Mouse (Mus musculus) neural tube, embryonic 11.5 days (tissue): Measurements from ENCODE around the gene Gm49337. TPM values are rescaled to one million over a fixed set of nuclear protein-coding genes. Genes with fewer than 3 reads are reported as not detected.

Experiments
- ATAC-seq: fragments of 200-750 bp; cut with Nextera tagmentation; 2 replicates; pipeline ENCODE4 v1.8.0; 2017; ENCODE audit warnings: moderate number of reproducible peaks, mild to moderate bottlenecking, moderate TSS enrichment, moderate library complexity; ENCODE audit not compliant: insufficient read depth, low FRiP score, low TSS enrichment
- DNase-seq: peaks from one replicate; pipeline ENCODE4 v3.0.0-alpha.2; 2015; ENCODE audit warnings: low spot score
- H3K27ac ChIP-seq: fragments of 300-500 bp; sonication (generic); 2 replicates; pipeline ENCODE4 v1.5.1; 2014; ENCODE audit warnings: low read depth, mild to moderate bottlenecking, low read length
- H3K27me3 ChIP-seq: fragments of 300-500 bp; sonication (generic); 2 replicates; pipeline ENCODE4 v1.6.1; 2014; ENCODE audit warnings: mild to moderate bottlenecking, low read length, mixed read lengths; ENCODE audit not compliant: control insufficient read depth, insufficient read depth
- H3K36me3 ChIP-seq: fragments of 300-500 bp; sonication (generic); 2 replicates; pipeline ENCODE4 v1.6.1; 2014; ENCODE audit warnings: mild to moderate bottlenecking, low read length, moderate library complexity, mixed read lengths; ENCODE audit not compliant: control insufficient read depth, insufficient read depth
- H3K4me1 ChIP-seq: fragments of 300-500 bp; sonication (generic); 2 replicates; pipeline ENCODE4 v1.6.1; 2014; ENCODE audit warnings: low read length, mixed read lengths; ENCODE audit not compliant: control insufficient read depth, insufficient read depth
- H3K4me2 ChIP-seq: fragments of 300-500 bp; sonication (generic); 2 replicates; pipeline ENCODE4 v1.6.1; 2014; ENCODE audit warnings: low read depth, mild to moderate bottlenecking, moderate library complexity
- H3K4me3 ChIP-seq: fragments of 300-500 bp; sonication (generic); 2 replicates; pipeline ENCODE4 v1.5.1; 2014; ENCODE audit warnings: low read depth, low read length
- H3K9ac ChIP-seq: fragments of 300-500 bp; sonication (generic); 2 replicates; pipeline ENCODE4 v1.6.1; 2014; ENCODE audit warnings: mild to moderate bottlenecking, low read length
- H3K9me3 ChIP-seq: fragments of 300-500 bp; sonication (generic); 2 replicates; pipeline ENCODE4 v1.6.1; 2016; ENCODE audit warnings: low read length; ENCODE audit not compliant: control insufficient read depth
- WGBS: fragments of 180-500 bp; shearing (Covaris S2); extraction: QIAGEN DNeasy Blood & Tissue Kit; methylation state at CpG from one replicate; pipeline ENCODE4 v1.1.7; 2014; 5-methylcytosine and 5-hydroxymethylcytosine counted together
- polyA plus RNA-seq: library from polyadenylated mRNA; unstranded; fragments of >200 nt; fragmentation: Nextera tagmentation; extraction: Ambion mirVana; gene quantifications from 2 replicates; pipeline ENCODE4 v1.2.1, GENCODE M21; 2014

Gene Gm49337
- polyA plus RNA-seq, 1 experiment from 2014 or later: not detected

GRCm38 (mm10) chr4:116141736-116142135, 31.4 kb upstream of the Gm49337 start:
- Histone ChIP-seq H3K27ac (no peak overlapping the region), H3K36me3 (no peaks in the 10 kb centered on the region), H3K9me3 (no peaks in the 10 kb centered on the region), H3K4me1 (peaks cover 4% of the 10 kb centered on the region; the same call in 1 of the 2 replicates), H3K27me3 (no peaks in the 10 kb centered on the region), H3K4me2 (no peak overlapping the region), H3K4me3 (no peak overlapping the region), H3K9ac (no peak overlapping the region)
- ATAC-seq (no peak), DNase-seq (no peak)
- WGBS: 78% methylated on average over 1 of the region's 1 CpGs

- ATAC-seq: no peak
- Histone ChIP-seq H3K4me1 (peaks cover 4% of the 10 kb centered on the region; the same call in 1 of the 2 replicates), H3K9me3 (no peaks in the 10 kb centered on the region), H3K4me2 (no peak overlapping the region), H3K27me3 (no peaks in the 10 kb centered on the region), H3K27ac (no peak overlapping the region), H3K4me3 (no peak overlapping the region), H3K36me3 (no peaks in the 10 kb centered on the region), H3K9ac (no peak overlapping the region)
- WGBS: 79% methylated on average over 7 of the region's 7 CpGs
- no peak for DNase-seq
Observed at GRCm38 (mm10) chr4:116142269-116142668, 30.9 kb upstream of the Gm49337 start.

- no peak for ATAC-seq
- no peaks in the 10 kb centered on the region for H3K36me3 ChIP-seq
Observed at GRCm38 (mm10) chr4:116143317-116143811, 29.8 kb upstream of the Gm49337 start.

GRCm38 (mm10) chr4:116143891-116144717, 29.1 kb upstream of the Gm49337 start:
- Histone ChIP-seq H3K4me3 (peak overlapping the region; percentile 60), H3K4me2 (peak overlapping the region; percentile 95), H3K27me3 (no peaks in the 10 kb centered on the region), H3K9me3 (no peaks in the 10 kb centered on the region), H3K36me3 (no peaks in the 10 kb centered on the region), H3K4me1 (peaks cover 4% of the 10 kb centered on the region; the same call in 1 of the 2 replicates), H3K27ac (no peak overlapping the region), H3K9ac (peak overlapping the region; percentile 68)
- ATAC-seq: peak; percentile 35; the same call in 1 of the 2 replicates
- under 1% methylated on average over 40 of the region's 47 CpGs for WGBS
- peak; percentile 60 for DNase-seq

More at GRCm38 (mm10) chr4:116143317-116143811, 29.8 kb upstream of the Gm49337 start:
- H3K4me1 ChIP-seq: peaks cover 4% of the 10 kb centered on the region; the same call in 1 of the 2 replicates
- H3K9ac ChIP-seq: no peak overlapping the region
- H3K27ac ChIP-seq: no peak overlapping the region
- H3K4me3 ChIP-seq: peak overlapping the region; percentile 60; the same call in 1 of the 2 replicates
- no peaks in the 10 kb centered on the region for H3K27me3 ChIP-seq
- DNase-seq: no peak
- 9% methylated on average over 7 of the region's 7 CpGs for WGBS
- peak overlapping the region; percentile 95 for H3K4me2 ChIP-seq
- H3K9me3 ChIP-seq: no peaks in the 10 kb centered on the region

GRCm38 (mm10) chr4:116149812-116150155, 23.4 kb upstream of the Gm49337 start:
- H3K4me2 ChIP-seq: peak overlapping the region; percentile 76
- no peaks in the 10 kb centered on the region for H3K9me3 ChIP-seq
- ATAC-seq (peak; percentile 24; the same call in 1 of the 2 replicates), DNase-seq (no peak)
- H3K36me3 ChIP-seq: peaks cover 6% of the 10 kb centered on the region
- peak overlapping the region; percentile 85 for H3K9ac ChIP-seq
- no peaks in the 10 kb centered on the region for H3K27me3 ChIP-seq
- H3K4me3 ChIP-seq: peak overlapping the region; percentile 56
- H3K4me1 ChIP-seq: peaks cover 7% of the 10 kb centered on the region
- 22% methylated on average over 6 of the region's 6 CpGs for WGBS
- H3K27ac ChIP-seq: peak overlapping the region; percentile 80; the same call in 1 of the 2 replicates

GRCm38 (mm10) chr4:116150156-116150861, 22.9 kb upstream of the Gm49337 start:
- ATAC-seq (peak; percentile 89), DNase-seq (peak; percentile 81)
- Histone ChIP-seq H3K27ac (peak overlapping the region; percentile 80), H3K4me1 (peaks cover 7% of the 10 kb centered on the region), H3K27me3 (no peaks in the 10 kb centered on the region), H3K4me3 (peak overlapping the region; percentile 56), H3K9me3 (no peaks in the 10 kb centered on the region), H3K9ac (peak overlapping the region; percentile 85), H3K36me3 (peaks cover 8% of the 10 kb centered on the region), H3K4me2 (peak overlapping the region; percentile 76)
- under 1% methylated on average over 43 of the region's 73 CpGs for WGBS

- H3K9ac ChIP-seq: peak overlapping the region; percentile 85
- H3K27ac ChIP-seq: no peak overlapping the region
- H3K4me2 ChIP-seq: peak overlapping the region; percentile 76
- peaks cover 7% of the 10 kb centered on the region for H3K4me1 ChIP-seq
- no peaks in the 10 kb centered on the region for H3K27me3 ChIP-seq
- no peak for DNase-seq
- H3K9me3 ChIP-seq: no peaks in the 10 kb centered on the region
- WGBS: 24% methylated on average over 4 of the region's 4 CpGs
- H3K36me3 ChIP-seq: peaks cover 10% of the 10 kb centered on the region
- peak; percentile 17; the same call in 1 of the 2 replicates for ATAC-seq
- peak overlapping the region; percentile 56 for H3K4me3 ChIP-seq
Observed at GRCm38 (mm10) chr4:116150862-116151221, 22.3 kb upstream of the Gm49337 start.

GRCm38 (mm10) chr4:116151238-116151637, 21.9 kb upstream of the Gm49337 start, which contains the start of gene Lurap1:
TSS of gene Lurap1 (minus strand) at chr4:116151338.
- Histone ChIP-seq H3K4me3 (peak within 1 kb of the TSS; percentile 56), H3K27ac (peak within 1 kb of the TSS; percentile 80), H3K9me3 (no peaks in the 10 kb centered on the region), H3K27me3 (no peaks in the 10 kb centered on the region), H3K9ac (peak within 1 kb of the TSS; percentile 85), H3K4me2 (peak within 1 kb of the TSS; percentile 76), H3K4me1 (peaks cover 7% of the 10 kb centered on the region), H3K36me3 (peaks cover 12% of the 10 kb centered on the region)
- 76% methylated on average over 6 of the region's 6 CpGs for WGBS
- no peak for ATAC-seq
- no peak for DNase-seq
